Mouse (Mus musculus) frontal cortex, adult (tissue): ENCODE results near the gene Hif3a.

Source experiments
- ATAC-seq: cut with Nextera tagmentation; 2 replicates; pipeline ENCODE4 v1.9.2; 2017; ENCODE audit warnings: mild to moderate bottlenecking, moderate library complexity, mixed read lengths; ENCODE audit not compliant: low TSS enrichment

Gene Hif3a

DNA sequence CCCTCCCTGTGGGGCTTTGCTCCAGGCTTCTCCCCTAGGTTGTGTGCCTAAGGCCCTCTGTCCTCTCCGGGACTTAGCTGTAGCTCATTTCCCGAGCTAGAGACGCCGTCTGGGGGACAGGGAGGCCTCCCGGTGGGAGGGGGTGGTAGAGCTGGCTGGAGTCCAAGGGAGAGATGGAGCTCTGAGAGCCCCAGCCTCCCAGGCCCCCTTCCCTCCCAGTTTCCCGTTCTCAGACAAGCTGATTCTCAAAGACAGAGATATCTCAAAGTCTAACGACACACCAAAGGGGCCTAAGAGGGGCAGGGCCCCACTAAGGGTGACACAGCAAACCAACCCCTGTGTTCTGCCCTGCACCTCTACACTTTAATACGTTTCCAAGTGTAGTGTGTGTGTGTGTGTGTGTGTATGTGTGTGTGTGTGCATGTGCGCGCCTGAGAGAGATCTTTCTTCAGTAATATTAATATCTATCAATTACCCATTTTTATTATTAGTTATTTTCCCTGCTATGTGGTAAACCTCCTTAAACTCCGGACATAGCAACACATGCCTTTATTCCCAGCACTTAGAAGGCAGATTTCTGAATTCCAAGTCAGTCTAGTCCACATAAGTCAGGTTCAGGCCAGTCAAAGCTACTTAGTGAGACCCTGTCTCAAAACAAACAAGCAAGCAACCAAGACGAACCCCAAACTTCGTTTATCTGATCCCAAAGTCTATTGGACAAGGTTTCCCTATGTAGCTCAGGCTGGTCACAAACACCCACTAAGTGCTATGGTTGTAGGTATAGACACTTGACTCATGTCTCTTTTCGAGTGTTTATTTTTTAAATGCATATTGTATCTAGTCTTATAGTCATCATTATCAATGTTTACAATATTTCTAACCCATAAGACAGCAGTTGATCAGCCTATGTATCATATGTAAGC, 5.4 kb downstream of the Hif3a start:
- ATAC-seq, result no peak

DNA sequence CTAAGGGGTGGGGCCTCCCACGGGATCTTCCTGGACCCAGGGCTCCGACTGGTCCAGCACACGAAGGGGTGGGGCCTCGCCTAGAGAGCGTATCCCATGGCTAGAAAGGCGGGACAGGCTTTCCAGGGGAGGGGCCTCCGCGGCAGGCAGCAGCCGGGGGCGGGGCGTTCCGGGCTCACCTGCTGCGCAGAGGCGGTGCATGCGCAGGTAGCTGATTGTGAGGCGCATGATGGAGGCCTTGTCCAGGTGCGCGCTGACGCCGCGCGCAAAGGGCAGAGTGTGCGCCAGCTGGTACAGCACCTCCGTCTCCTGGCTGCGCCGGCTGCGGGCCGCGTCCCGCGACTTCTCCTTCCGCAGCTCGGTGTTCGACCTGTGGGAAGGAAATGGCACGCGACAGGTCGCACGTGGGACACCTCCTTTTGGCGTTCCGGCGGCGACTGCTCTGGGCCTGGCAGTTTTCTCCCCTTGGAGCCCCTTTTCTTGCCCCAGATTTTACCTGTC, 6.1 kb downstream of the Hif3a start:
- ATAC-seq, result peak; percentile 84

- ATAC-seq, result no peak
Measured at GRCm38 (mm10) chr7:17055287-17055946, 6.8 kb downstream of the Hif3a start.

DNA sequence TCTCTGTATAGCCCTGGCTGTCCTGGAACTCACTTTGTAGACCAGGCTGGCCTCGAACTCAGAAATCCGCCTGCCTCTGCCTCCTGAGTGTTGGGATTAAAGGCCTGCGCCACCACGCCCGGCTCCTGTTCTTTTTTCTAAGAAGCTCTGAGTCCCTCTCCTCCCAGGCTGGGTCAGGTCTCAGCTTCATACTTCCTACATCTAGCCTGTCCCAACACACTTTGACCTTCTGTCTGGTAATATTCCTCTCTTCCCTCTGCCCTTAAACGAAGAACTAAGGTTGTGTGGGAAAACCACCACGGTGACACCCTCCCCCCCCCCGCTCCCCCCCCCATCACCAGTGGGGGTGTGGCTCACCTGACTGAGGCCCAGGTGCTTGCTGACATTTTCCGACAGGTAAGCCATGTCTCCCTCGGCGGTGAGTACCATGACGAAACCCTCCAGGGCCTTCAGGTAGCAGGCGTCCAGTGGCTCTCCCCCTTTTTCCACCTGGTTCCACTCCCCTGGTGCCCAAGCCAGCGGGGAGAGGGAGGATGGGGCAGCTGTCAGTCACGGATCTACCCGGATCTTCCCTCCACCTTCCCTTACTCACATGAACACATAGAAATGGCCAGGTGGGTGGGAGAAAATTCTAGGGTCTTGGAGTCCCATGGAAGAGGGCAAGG, 7.8 kb downstream of the Hif3a start:
- ATAC-seq, result no peak

- 0 out of 2 replicates have a peak, but pooled peaks have one; percentile 62 for ATAC-seq
Measured at GRCm38 (mm10) chr7:17050933-17051594, 11.2 kb downstream of the Hif3a start.

DNA sequence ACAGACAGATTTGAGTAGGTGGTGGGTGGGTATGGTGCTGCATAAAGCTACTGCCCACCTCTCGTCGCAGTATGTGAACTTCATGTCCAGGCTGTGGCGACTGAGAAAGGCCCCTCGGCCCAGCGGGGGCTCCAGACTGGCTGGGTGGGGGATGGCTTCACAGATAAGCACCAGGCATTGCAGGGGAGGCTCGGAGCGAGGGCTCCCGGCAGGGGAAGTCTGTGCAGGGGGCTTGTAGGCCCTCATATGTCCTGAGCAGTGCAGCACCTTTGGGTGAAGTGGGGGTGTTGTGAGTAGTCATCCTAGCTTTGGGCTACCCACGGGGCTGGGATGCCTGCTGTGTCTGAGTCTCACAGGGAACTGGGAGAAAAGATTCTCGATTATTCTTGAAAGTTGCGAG, 11.7 kb downstream of the Hif3a start:
- 0 out of 2 replicates have a peak, but pooled peaks have one; percentile 8 for ATAC-seq

GRCm38 (mm10) chr7:17048431-17049190, 13.6 kb downstream of the Hif3a start:
- ATAC-seq, result no peak

DNA sequence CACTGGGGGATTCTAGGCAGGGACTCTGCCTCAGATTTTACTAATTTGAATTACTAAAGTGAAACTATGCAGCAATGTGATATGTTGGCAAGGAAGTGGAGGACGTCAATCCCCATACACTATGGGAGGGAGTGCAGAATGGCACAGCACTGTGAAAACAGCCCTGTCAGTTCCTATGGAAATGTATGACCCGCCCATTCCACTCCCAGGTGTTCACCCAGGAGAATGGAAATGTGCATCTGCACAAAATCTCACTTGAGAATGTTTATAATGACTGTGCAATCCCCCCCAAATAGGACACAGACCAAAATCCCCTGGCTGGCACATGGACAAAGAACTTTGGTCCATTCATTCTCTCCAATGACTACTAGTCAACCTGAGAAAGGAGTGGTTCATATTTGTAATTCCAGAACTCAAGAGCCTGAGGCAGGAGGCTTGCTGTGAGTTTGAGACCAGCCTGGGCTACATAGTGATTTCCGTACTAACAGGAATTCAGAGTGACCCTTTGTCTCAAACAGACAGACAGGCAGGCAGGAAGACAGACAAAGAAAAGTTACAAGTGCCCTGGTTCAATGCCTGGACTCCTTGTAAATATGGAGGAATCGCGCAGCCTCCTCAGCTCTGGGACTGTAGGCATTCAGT, 15.1 kb downstream of the Hif3a start:
- ATAC-seq, result no peak

GRCm38 (mm10) chr7:17045743-17046142, 16.5 kb downstream of the Hif3a start:
- ATAC-seq, result peak; percentile 83

GRCm38 (mm10) chr7:17039373-17039772, 22.9 kb downstream of the Hif3a start:
- peak; percentile 64; the same call in 1 of the 2 replicates for ATAC-seq

- ATAC-seq, result no peak
Measured at GRCm38 (mm10) chr7:17038018-17038695, 24.1 kb downstream of the Hif3a start.

GRCm38 (mm10) chr7:17030239-17030638, 32.0 kb downstream of the Hif3a start:
- ATAC-seq, result peak; percentile 14; the same call in 1 of the 2 replicates

- peak; percentile 23; the same call in 1 of the 2 replicates for ATAC-seq
Measured at GRCm38 (mm10) chr7:17028923-17029322, 33.3 kb downstream of the Hif3a start.

- ATAC-seq, result peak; percentile 55
Measured at GRCm38 (mm10) chr7:17027588-17028343, 34.5 kb downstream of the Hif3a start, which contains the start of gene Ppp5c. Gene Ppp5c, minus strand, starts transcription at chr7:17027924.

- ATAC-seq, result peak; percentile 21
Measured at GRCm38 (mm10) chr7:17026710-17027587, 35.3 kb downstream of the Hif3a start.

DNA sequence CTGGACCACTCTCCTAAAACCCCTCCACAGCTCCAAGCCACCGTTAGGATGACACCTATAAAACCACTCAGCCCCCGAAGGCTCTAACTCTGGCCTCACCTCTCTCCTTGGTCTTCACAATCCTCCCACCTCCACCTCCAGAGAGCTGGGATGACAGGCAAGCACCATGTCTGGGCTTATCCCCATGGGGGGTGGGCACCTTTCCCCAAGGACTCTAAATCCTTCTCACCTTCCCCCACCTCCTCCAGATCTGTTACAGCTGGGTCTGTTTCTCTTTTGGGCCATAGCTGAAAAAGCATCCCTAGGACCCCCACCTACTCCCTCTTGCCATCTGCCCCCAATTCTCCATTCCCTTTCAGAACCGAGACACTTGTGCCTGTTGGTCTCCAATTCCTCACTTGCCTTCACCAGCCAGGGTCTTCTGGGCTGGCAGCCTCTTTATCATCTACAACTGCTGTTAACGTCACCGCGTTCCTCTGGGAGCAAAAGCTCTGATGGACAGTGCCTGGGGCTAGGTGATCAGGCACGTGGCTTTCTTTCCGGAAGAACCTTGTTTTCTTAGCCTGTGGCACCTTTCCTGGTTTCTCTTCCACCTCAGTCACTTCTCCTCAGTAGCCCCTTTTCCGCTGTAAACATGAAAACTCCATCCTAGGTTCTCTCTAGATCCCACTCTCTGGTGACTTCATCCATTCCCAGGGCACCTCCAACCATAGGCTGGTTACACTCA, 36.2 kb downstream of the Hif3a start:
- no peak for ATAC-seq

- ATAC-seq, result no peak
Measured at GRCm38 (mm10) chr7:17025505-17025894, 36.7 kb downstream of the Hif3a start.
